Mouse (Mus musculus) kidney, adult 2 months (tissue): ENCODE results near the gene Arfgef3.

Experiments used
- CTCF ChIP-seq: fragments of 200-500 bp; conservative IDR thresholded peaks from 2 replicates; pipeline ENCODE4 v1.5.1; 2011; ENCODE audit warnings: low read depth, mild to moderate bottlenecking, control low read depth, low read length, moderate library complexity, mixed read lengths; ENCODE audit not compliant: insufficient read depth, insufficient read length
- POLR2A ChIP-seq: fragments of 200-500 bp; IDR thresholded peaks from one replicate; pipeline ENCODE4 v1.6.1; 2011; ENCODE audit warnings: low read depth, low read length, control low read depth

DNA sequence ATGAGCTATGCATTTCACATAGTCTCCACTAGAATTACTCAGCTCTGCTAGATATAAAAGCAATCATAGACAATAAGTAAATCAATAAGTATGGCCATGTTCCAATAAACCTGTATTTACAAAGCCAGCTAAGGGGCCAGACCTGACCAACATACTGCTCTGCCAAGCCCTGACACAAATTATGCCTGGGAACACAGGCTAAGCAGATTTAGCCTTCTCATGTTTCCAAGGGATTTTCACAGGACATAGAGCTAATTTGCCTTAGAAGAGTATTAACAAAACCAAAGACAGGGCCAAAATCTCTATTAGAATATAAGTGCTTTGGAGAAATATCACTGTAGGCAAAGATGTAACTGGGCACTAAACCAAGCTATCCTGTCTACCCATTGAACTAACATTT lies 42.2 kb downstream of the Arfgef3 start:
- no peak for TF ChIP-seq CTCF
- TF ChIP-seq POLR2A: no peak
